Mouse (Mus musculus): ENCODE measurements around the gene Galnt10. TPM values are rescaled to one million over a fixed set of nuclear protein-coding genes. Genes with fewer than 3 reads are reported as not detected.

Galnt10 gene
- 1 to 10 TPM; 8.4 to 9.0 TPM for total RNA-seq (2021)

DNA sequence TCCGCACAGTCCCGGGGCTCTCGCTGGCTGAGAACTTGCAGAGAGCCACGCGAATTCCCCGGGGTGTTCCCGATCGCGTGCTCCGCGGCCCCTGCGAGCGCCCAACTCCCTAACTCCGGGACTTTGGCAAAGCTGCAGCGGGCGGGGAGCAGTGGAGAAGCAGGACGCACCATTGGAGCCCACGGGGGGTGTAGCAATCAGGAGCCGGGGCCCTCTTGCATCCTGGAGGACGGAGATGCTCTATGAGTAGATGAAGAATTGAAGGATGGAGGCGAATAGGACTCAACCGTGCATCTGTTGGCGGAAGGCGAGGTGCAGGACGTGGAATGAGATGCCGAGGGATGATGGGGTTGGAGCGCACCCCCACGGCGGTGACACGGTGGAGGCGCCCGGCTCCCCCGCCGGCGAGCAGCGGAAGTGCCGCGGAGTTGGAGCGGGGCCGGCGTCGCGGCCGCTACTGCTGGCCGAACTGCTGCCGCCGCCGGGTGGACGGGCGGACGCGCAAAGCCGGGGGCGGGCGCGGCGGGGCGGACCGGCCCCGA lies at the start of gene Galnt10:
Galnt10 (plus strand) TSS at position 425 of the 542 bp plus-strand sequence.
- intact Hi-C loops (cut with DNase I) = loop anchor here (5.0 kb wide), 1 partner anchor 42 kb away; no protein-coding TSS in a partner anchor
- peak; percentile 79 for DNase-seq (ENCODE audit: low spot score)

DNA sequence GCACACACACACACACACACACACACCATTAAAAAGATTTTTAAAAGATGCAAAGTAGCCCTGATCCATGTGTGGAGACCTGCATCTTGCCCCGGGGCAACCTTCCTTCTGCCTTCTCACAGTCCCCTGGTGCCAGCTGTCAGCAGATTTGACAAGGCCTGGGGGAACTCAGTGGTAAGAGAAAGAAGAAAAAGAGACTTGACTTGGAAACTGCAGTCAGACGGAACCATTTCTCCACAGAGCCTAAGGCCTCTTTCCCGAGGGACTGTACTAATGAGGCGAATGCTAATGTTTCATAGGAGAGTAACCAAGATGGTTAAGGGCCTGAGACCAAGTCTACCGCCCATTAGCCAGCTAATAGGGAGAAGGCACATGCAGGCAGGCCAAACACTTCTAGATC lies 49.3 kb upstream of the Galnt10 start:
- DNase-seq (ENCODE audit: low spot score) = no peak
- intact Hi-C loops (cut with DNase I) = no loop called here

- intact Hi-C loops (cut with DNase I) = no loop called here
- peak; percentile 15 for DNase-seq (ENCODE audit: low spot score)
These were observed 47.1 kb upstream of the Galnt10 start for GRCm38 (mm10) chr11:57598161-57598560.

DNA sequence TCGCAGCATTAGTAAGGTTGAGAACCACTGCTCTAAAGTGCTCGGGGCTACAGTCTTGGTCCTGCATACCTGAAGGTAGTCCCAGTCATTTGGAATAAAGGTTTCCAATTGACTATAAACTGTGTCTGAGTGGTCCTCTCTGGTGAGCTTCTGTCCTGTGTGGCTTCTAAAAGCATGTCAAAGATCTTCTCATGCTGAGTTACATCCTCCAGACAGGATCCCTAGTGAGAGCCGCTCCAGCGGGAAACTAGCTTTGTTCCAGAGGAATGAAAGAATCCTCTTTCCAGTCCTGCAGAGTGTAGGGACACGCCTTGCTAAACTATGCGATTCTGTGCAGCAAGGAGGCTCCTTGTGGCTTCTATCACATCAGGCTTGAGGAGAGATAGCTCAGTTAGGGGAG lies 45.9 kb upstream of the Galnt10 start:
- DNase-seq (ENCODE audit: low spot score) = no peak
- intact Hi-C loops (cut with DNase I) = no loop called here

- DNase-seq (ENCODE audit: low spot score) = no peak
- intact Hi-C loops (cut with DNase I) = no loop called here
These were observed 45.1 kb upstream of the Galnt10 start for GRCm38 (mm10) chr11:57600113-57600512.

- intact Hi-C loops (cut with DNase I) = no loop called here
- no peak for DNase-seq (ENCODE audit: low spot score)
These were observed 44.6 kb upstream of the Galnt10 start for GRCm38 (mm10) chr11:57600621-57601121.

DNA sequence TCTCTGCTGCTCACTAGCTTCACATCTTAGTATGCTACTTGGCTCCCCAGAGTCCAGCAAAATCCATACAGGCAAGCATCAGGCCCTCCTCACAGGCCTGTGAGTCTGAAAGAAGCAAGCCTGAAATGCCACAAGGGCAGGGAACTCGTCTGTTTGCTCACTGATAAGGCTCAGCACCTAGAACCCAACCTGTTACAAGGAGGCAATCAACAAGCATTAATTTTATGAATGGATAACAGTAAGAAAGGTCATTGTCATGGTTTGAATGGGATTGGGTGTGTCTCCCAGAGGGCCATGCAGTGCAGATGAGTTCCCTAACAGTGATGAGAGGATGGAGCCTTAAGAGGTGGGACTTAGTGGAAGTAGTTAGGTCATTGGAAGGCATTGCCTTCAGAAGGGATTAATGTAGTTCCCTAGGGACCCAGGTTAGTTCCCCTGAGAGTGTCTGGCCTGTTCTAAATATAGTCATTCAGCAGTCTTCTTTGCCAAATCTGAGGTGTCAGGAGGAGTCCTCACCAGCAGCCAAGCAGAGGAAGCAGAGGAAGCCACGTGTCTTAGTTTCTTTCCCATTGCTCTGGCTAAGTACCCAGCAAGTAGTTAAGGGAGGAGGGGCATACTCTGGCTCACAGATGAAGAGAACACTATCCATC lies 43.3 kb upstream of the Galnt10 start:
- intact Hi-C loops (cut with DNase I) = no loop called here

GRCm38 (mm10) chr11:57605086-57605485 lies 40.2 kb upstream of the Galnt10 start:
- intact Hi-C loops (cut with DNase I) = no loop called here
- no peak for DNase-seq (ENCODE audit: low spot score)

More for the DNA sequence above, 43.3 kb upstream of the Galnt10 start:
- DNase-seq (ENCODE audit: low spot score) = no peak

DNA sequence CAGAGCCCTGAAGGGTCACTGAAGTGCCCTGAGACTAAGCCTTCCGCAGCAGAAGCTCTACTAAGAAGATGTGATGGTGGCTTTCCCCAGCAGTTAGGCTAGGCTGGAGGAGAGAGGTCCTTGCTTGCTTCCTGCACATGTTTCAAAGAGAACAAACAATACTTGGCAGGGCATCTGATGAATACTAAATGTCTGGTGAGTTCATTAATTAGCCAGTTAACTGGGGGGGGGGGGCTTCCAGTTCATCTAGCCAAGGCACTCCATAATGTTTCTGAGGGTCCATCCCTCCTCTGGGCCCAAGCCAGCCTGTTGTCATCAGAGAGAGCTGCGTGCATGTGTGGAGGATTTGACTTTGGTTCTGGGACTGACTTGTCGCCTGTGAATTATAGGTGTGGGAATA lies 39.6 kb upstream of the Galnt10 start:
- intact Hi-C loops (cut with DNase I) = no loop called here
- no peak for DNase-seq (ENCODE audit: low spot score)

GRCm38 (mm10) chr11:57614502-57614901 lies 30.7 kb upstream of the Galnt10 start:
- no peak for DNase-seq (ENCODE audit: low spot score)
- intact Hi-C loops (cut with DNase I) = loop anchor here (10.0 kb wide), 1 partner anchor 320 kb away; no protein-coding TSS in a partner anchor

- DNase-seq (ENCODE audit: low spot score) = no peak
- intact Hi-C loops (cut with DNase I) = loop anchor here (5.0 to 10.0 kb wide), 3 partner anchors 68 to 320 kb away; no protein-coding TSS in a partner anchor
These were observed 30.0 kb upstream of the Galnt10 start for GRCm38 (mm10) chr11:57615286-57615685.

- intact Hi-C loops (cut with DNase I) = loop anchor here (5.0 to 10.0 kb wide), 3 partner anchors 69 to 319 kb away; no protein-coding TSS in a partner anchor
- no peak for DNase-seq (ENCODE audit: low spot score)
These were observed 29.4 kb upstream of the Galnt10 start for GRCm38 (mm10) chr11:57615871-57616270.

- intact Hi-C loops (cut with DNase I) = loop anchor here (1.0 to 10.0 kb wide), 4 partner anchors 70 to 317 kb away; no protein-coding TSS in a partner anchor
These were observed 27.5 kb upstream of the Galnt10 start for GRCm38 (mm10) chr11:57617526-57618264.

DNA sequence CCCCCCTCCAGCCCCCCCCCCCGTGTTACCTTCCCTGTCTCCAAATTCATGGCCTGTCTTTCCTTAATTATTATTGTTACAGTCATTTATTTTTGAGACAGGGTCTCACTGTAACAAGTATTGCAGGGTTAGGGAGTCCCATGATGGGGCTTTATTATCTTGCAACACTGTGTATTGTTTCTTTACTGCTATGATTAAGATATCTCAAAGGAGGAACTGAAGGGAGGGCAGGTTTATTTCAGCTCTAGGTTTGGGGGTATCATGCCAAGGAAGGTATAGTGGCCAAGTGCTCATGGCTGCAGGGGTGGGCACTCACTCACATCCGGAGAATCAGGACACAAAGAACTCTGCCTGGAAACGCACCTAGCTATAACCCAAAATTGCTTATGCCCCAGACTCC lies 23.8 kb upstream of the Galnt10 start:
- intact Hi-C loops (cut with DNase I) = no loop called here
- DNase-seq (ENCODE audit: low spot score) = no peak

More at GRCm38 (mm10) chr11:57617526-57618264, 27.5 kb upstream of the Galnt10 start:
- no peak for DNase-seq (ENCODE audit: low spot score)

GRCm38 (mm10) chr11:57621876-57622275 lies 23.4 kb upstream of the Galnt10 start:
- DNase-seq (ENCODE audit: low spot score) = no peak
- intact Hi-C loops (cut with DNase I) = no loop called here

DNA sequence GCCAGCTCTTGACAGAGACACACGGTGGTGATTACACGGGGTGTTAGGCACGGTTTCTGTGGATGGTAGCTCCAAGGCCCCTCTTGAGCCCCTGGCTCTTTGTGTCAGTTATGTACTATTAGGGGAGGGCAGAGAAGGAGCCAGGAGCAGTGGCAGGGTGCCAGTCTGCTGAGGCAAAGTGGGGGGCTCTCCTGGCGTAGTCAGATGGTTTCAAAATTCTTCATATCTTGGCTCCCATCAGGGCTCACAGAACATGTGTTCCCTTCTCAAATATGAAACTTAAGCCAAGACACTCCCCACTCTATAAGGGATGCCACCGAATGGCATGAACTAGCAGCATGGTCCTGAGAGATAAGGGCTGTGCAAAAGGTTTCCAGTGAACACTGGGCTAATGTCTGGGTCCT lies 20.8 kb upstream of the Galnt10 start:
- intact Hi-C loops (cut with DNase I) = no loop called here
- no peak for DNase-seq (ENCODE audit: low spot score)

DNA sequence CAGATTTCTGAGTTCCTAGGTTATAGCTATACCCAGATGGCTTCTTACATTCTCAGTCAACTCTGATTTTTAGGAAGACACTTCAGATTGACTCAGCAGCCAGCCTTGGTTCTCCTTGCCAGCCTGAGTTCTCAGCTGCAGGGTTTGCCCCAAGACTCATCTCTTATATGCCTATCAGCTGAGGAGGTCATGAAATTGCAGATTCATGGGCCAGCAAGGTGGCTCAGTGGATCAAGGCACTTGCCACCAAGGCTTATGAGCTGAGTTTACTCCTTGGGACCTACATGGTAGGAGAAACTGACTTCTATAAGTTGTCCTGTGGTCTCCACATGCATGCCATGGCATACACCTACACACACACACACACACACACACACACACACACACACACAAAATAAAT lies 19.8 kb upstream of the Galnt10 start:
- intact Hi-C loops (cut with DNase I) = no loop called here

GRCm38 (mm10) chr11:57627086-57627735 lies 18.0 kb upstream of the Galnt10 start:
- DNase-seq (ENCODE audit: low spot score) = no peak
- intact Hi-C loops (cut with DNase I) = no loop called here

More for the DNA sequence above, 19.8 kb upstream of the Galnt10 start:
- no peak for DNase-seq (ENCODE audit: low spot score)

- DNase-seq (ENCODE audit: low spot score) = no peak
- intact Hi-C loops (cut with DNase I) = no loop called here
These were observed 13.3 kb upstream of the Galnt10 start for GRCm38 (mm10) chr11:57631805-57632485.

DNA sequence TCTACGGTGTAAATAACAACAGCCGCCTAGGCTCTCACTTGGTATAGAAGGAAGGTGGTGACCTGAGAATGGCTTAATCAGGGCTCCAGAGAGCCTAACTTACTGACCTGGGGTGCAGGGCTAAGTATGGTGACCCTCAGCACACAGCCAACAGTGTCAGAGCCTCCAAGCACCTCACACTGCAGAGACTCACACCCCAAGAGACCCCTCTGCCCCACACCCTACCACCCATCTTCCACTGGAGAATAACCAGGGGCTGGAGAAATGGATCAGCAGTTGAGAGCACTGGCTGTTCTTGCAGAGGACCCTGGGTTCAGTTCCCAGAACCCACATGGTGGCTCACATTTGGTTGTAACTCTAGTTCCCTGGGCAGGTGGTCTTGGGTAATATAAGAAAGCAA lies 12.2 kb upstream of the Galnt10 start:
- no peak for DNase-seq (ENCODE audit: low spot score)
- intact Hi-C loops (cut with DNase I) = no loop called here
